Mouse (Mus musculus): ENCODE data around the gene Myh9. TPM values are rescaled to one million over a fixed set of nuclear protein-coding genes. Genes with fewer than 3 reads are reported as not detected.

Gene Myh9
- total and polyA plus RNA-seq, 2 experiments from 2014 or later = 17.5 to 63.6 TPM

- Histone ChIP-seq H3K4me3 (ENCODE audit: low read depth, low read length) (no peak overlapping the region), H3K9me3 (replicated peaks; ENCODE audit: control insufficient read depth, low read length) (no peaks in the 10 kb centered on the region), H3K27me3 (ENCODE audit: control insufficient read depth, insufficient read depth, low read length) (no peaks in the 10 kb centered on the region), H3K27ac (ENCODE audit: low read depth) (no peak overlapping the region), H3K4me2 (ENCODE audit: low read depth, low read length) (no peak overlapping the region), H3K9ac (replicated peaks; ENCODE audit: low read depth, low read length) (no peak overlapping the region), H3K36me3 (replicated peaks; ENCODE audit: control insufficient read depth, insufficient read depth, low read length) (no peaks in the 10 kb centered on the region), H3K4me1 (ENCODE audit: control insufficient read depth, insufficient read depth) (peaks cover 4% of the 10 kb centered on the region; the same call in 1 of the 2 replicates)
- TF ChIP-seq EP300 (IDR thresholded peaks at IDR 0.05; ENCODE audit: low read depth) = no peak
- TF ChIP-seq CTCF (IDR thresholded peaks at IDR 0.05; ENCODE audit: low read depth) = no peak
- 91% methylated on average over 4 of the region's 5 CpGs for WGBS
- ATAC-seq (ENCODE audit: insufficient read depth, low read depth) (no peak), DNase-seq (ENCODE audit: low spot score) (no peak)
Observed at GRCm38 (mm10) chr15:77886369-77887092, 44.6 kb upstream of the Myh9 start.

GRCm38 (mm10) chr15:77885945-77886344 is 44.0 kb upstream of the Myh9 start:
- ATAC-seq (ENCODE audit: insufficient read depth, low read depth) (no peak), DNase-seq (ENCODE audit: low spot score) (no peak)
- 76% methylated on average over 4 of the region's 4 CpGs for WGBS
- Histone ChIP-seq H3K9ac (replicated peaks; ENCODE audit: low read depth, low read length) (no peak overlapping the region), H3K4me3 (ENCODE audit: low read depth, low read length) (no peak overlapping the region), H3K27ac (ENCODE audit: low read depth) (no peak overlapping the region), H3K4me1 (ENCODE audit: control insufficient read depth, insufficient read depth) (peaks cover 4% of the 10 kb centered on the region; the same call in 1 of the 2 replicates), H3K9me3 (replicated peaks; ENCODE audit: control insufficient read depth, low read length) (no peaks in the 10 kb centered on the region), H3K36me3 (replicated peaks; ENCODE audit: control insufficient read depth, insufficient read depth, low read length) (no peaks in the 10 kb centered on the region), H3K27me3 (ENCODE audit: control insufficient read depth, insufficient read depth, low read length) (no peaks in the 10 kb centered on the region), H3K4me2 (ENCODE audit: low read depth, low read length) (no peak overlapping the region)
- TF ChIP-seq CTCF (IDR thresholded peaks at IDR 0.05; ENCODE audit: low read depth) (no peak), EP300 (IDR thresholded peaks at IDR 0.05; ENCODE audit: low read depth) (no peak)

- H3K4me1 ChIP-seq (ENCODE audit: control insufficient read depth, insufficient read depth) = peaks cover 4% of the 10 kb centered on the region; the same call in 1 of the 2 replicates
- ATAC-seq (ENCODE audit: insufficient read depth, low read depth) (no peak), DNase-seq (ENCODE audit: low spot score) (no peak)
- TF ChIP-seq EP300 (IDR thresholded peaks at IDR 0.05; ENCODE audit: low read depth) (no peak), CTCF (IDR thresholded peaks at IDR 0.05; ENCODE audit: low read depth) (no peak)
- no peak overlapping the region for H3K27ac ChIP-seq (ENCODE audit: low read depth)
- 74% methylated on average over 6 of the region's 6 CpGs for WGBS
- H3K4me2 ChIP-seq (ENCODE audit: low read depth, low read length) = no peak overlapping the region
- H3K9me3 ChIP-seq (replicated peaks; ENCODE audit: control insufficient read depth, low read length) = no peaks in the 10 kb centered on the region
- no peak overlapping the region for H3K9ac ChIP-seq (replicated peaks; ENCODE audit: low read depth, low read length)
- H3K27me3 ChIP-seq (ENCODE audit: control insufficient read depth, insufficient read depth, low read length) = no peaks in the 10 kb centered on the region
- no peak overlapping the region for H3K4me3 ChIP-seq (ENCODE audit: low read depth, low read length)
- H3K36me3 ChIP-seq (replicated peaks; ENCODE audit: control insufficient read depth, insufficient read depth, low read length) = no peaks in the 10 kb centered on the region
Observed at GRCm38 (mm10) chr15:77885159-77885558, 43.2 kb upstream of the Myh9 start.

GRCm38 (mm10) chr15:77883697-77884010 is 41.7 kb upstream of the Myh9 start:
- no peak overlapping the region for H3K9ac ChIP-seq (replicated peaks; ENCODE audit: low read depth, low read length)
- H3K27ac ChIP-seq (ENCODE audit: low read depth) = peak overlapping the region; percentile 44; the same call in 1 of the 2 replicates
- ATAC-seq (ENCODE audit: insufficient read depth, low read depth) (no peak), DNase-seq (ENCODE audit: low spot score) (no peak)
- H3K9me3 ChIP-seq (replicated peaks; ENCODE audit: control insufficient read depth, low read length) = no peaks in the 10 kb centered on the region
- no peaks in the 10 kb centered on the region for H3K27me3 ChIP-seq (ENCODE audit: control insufficient read depth, insufficient read depth, low read length)
- no peak overlapping the region for H3K4me2 ChIP-seq (ENCODE audit: low read depth, low read length)
- 71% methylated on average over 4 of the region's 4 CpGs for WGBS
- H3K4me3 ChIP-seq (ENCODE audit: low read depth, low read length) = no peak overlapping the region
- peaks cover 4% of the 10 kb centered on the region; the same call in 1 of the 2 replicates for H3K4me1 ChIP-seq (ENCODE audit: control insufficient read depth, insufficient read depth)
- no peaks in the 10 kb centered on the region for H3K36me3 ChIP-seq (replicated peaks; ENCODE audit: control insufficient read depth, insufficient read depth, low read length)
- TF ChIP-seq EP300 (IDR thresholded peaks at IDR 0.05; ENCODE audit: low read depth) = no peak
- TF ChIP-seq CTCF (IDR thresholded peaks at IDR 0.05; ENCODE audit: low read depth) = no peak

- Histone ChIP-seq H3K4me2 (ENCODE audit: low read depth, low read length) (peak overlapping the region; percentile 5; the same call in 1 of the 2 replicates), H3K4me3 (ENCODE audit: low read depth, low read length) (no peak overlapping the region), H3K9ac (replicated peaks; ENCODE audit: low read depth, low read length) (no peak overlapping the region), H3K36me3 (replicated peaks; ENCODE audit: control insufficient read depth, insufficient read depth, low read length) (no peaks in the 10 kb centered on the region), H3K4me1 (ENCODE audit: control insufficient read depth, insufficient read depth) (peaks cover 4% of the 10 kb centered on the region; the same call in 1 of the 2 replicates), H3K27ac (ENCODE audit: low read depth) (peak overlapping the region; percentile 44), H3K27me3 (ENCODE audit: control insufficient read depth, insufficient read depth, low read length) (no peaks in the 10 kb centered on the region), H3K9me3 (replicated peaks; ENCODE audit: control insufficient read depth, low read length) (no peaks in the 10 kb centered on the region)
- ATAC-seq (ENCODE audit: insufficient read depth, low read depth) (peak; percentile 37; the same call in 1 of the 2 replicates), DNase-seq (ENCODE audit: low spot score) (peak; percentile 54)
- WGBS = 28% methylated on average over 16 of the region's 17 CpGs
- TF ChIP-seq CTCF (IDR thresholded peaks at IDR 0.05; ENCODE audit: low read depth) (no peak), EP300 (IDR thresholded peaks at IDR 0.05; ENCODE audit: low read depth) (no peak)
Observed at GRCm38 (mm10) chr15:77882797-77883696, 41.1 kb upstream of the Myh9 start.

All from heart, postnatal 0 days (tissue).